Mouse (Mus musculus) myocyte (in vitro differentiated cells): Measurements from ENCODE around the gene Crip2.

ENCODE experiments used
- MAX ChIP-seq: IDR thresholded peaks from one replicate; pipeline ENCODE4 v1.6.1; 2011; ENCODE audit warnings: low read depth, mild to moderate bottlenecking, control low read depth
- MYOG ChIP-seq, 3 experiments: IDR thresholded peaks; one replicate each; pipeline ENCODE4 v1.6.1; 2011; ENCODE audit warnings: control low read depth in 2 of 3, low read depth in 2 of 3, mild to moderate bottlenecking in 2 of 3; ENCODE audit not compliant: insufficient read length in 2 of 3, control insufficient read depth in 1 of 3, insufficient read depth in 1 of 3
- POLR2A ChIP-seq: IDR thresholded peaks from one replicate; pipeline ENCODE4 v1.6.1; 2011; ENCODE audit warnings: low read depth, mild to moderate bottlenecking, control low read depth, moderate library complexity; ENCODE audit not compliant: insufficient read length
- POLR2AphosphoS2 ChIP-seq: IDR thresholded peaks from one replicate; pipeline ENCODE4 v1.6.1; 2011; ENCODE audit warnings: low read depth, control low read depth; ENCODE audit not compliant: insufficient read length
- REST ChIP-seq: IDR thresholded peaks from one replicate; pipeline ENCODE4 v1.6.1; 2011; ENCODE audit warnings: mild to moderate bottlenecking, control low read depth, moderate library complexity; ENCODE audit not compliant: insufficient read depth, insufficient read length
- SRF ChIP-seq: IDR thresholded peaks from one replicate; pipeline ENCODE4 v1.6.1; 2011; ENCODE audit warnings: low read depth; ENCODE audit not compliant: control insufficient read depth, insufficient read length
- USF1 ChIP-seq: IDR thresholded peaks from one replicate; pipeline ENCODE4 v1.6.1; 2011; ENCODE audit warnings: low read depth, mild to moderate bottlenecking, control low read depth, moderate library complexity

DNA sequence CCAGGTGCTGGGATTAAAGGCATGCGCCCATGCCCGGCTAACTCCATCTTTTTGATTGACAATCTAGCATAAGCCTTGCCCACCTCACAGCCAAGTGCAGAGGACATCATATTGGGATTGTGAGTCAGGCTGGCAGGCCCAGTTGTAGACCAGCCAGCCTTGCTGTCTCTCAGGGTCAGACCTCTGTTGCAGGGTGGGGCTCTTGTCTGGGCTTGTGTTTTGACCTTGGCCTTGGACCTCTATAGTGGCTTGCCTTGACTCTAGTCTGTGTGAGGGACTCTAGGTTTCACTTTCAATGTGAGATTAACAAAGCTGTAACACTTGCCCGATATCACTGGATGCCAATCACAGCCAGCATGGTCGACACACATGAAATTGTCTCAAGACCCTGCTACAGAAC is 25.9 kb upstream of the Crip2 start:
- TF ChIP-seq SRF: no peak
- no peak for TF ChIP-seq POLR2A
- no peak for TF ChIP-seq REST
- TF ChIP-seq POLR2AphosphoS2: no peak
- TF ChIP-seq USF1: no peak
- no peak for TF ChIP-seq MAX
- TF ChIP-seq MYOG (IDR thresholded peaks at IDR 0.05; ENCODE audit: control insufficient read depth in 1 of 3, insufficient read depth in 1 of 3, insufficient read length in 2 of 3, low read depth in 2 of 3): no peak
